Mouse (Mus musculus) embryonic facial prominence, embryonic 14.5 days (tissue): ENCODE results near the gene Gpr146. TPM values are rescaled to one million over a fixed set of nuclear protein-coding genes. Genes with fewer than 3 reads are reported as not detected.

ENCODE experiments used
- ATAC-seq: fragments of 200-750 bp; cut with Nextera tagmentation; 2 replicates; pipeline ENCODE4 v1.8.0; 2017; ENCODE audit warnings: low read depth, moderate number of reproducible peaks, moderate TSS enrichment
- DNase-seq: peaks from one replicate; pipeline ENCODE4 v3.0.0-alpha.2; 2015; ENCODE audit warnings: low spot score
- H3K27ac ChIP-seq: fragments of 300-500 bp; sonication (generic); replicated peaks from 2 replicates; pipeline ENCODE4 v1.5.1; 2014; ENCODE audit warnings: low read depth, mild to moderate bottlenecking, low read length, moderate library complexity
- H3K27me3 ChIP-seq: fragments of 300-500 bp; sonication (generic); replicated peaks from 2 replicates; pipeline ENCODE4 v1.6.1; 2014; ENCODE audit warnings: low read length; ENCODE audit not compliant: control insufficient read depth, insufficient read depth
- H3K36me3 ChIP-seq: fragments of 300-500 bp; sonication (generic); 2 replicates; pipeline ENCODE4 v1.6.1; 2014; ENCODE audit warnings: low read length, mixed read lengths; ENCODE audit not compliant: control insufficient read depth, insufficient read depth
- H3K4me1 ChIP-seq: fragments of 300-500 bp; sonication (generic); 2 replicates; pipeline ENCODE4 v1.6.1; 2014; ENCODE audit warnings: antibody characterized with exemption, low read length; ENCODE audit not compliant: control insufficient read depth, insufficient read depth
- H3K4me2 ChIP-seq: fragments of 300-500 bp; sonication (generic); 2 replicates; pipeline ENCODE4 v1.6.1; 2014; ENCODE audit warnings: low read depth, mild to moderate bottlenecking, low read length, moderate library complexity, mixed read lengths
- H3K4me3 ChIP-seq: fragments of 300-500 bp; sonication (generic); 2 replicates; pipeline ENCODE4 v1.5.1; 2014; ENCODE audit warnings: low read depth, mild to moderate bottlenecking, low read length
- H3K9ac ChIP-seq: fragments of 300-500 bp; sonication (generic); 2 replicates; pipeline ENCODE4 v1.6.1; 2014; ENCODE audit warnings: low read depth, mild to moderate bottlenecking, low read length, moderate library complexity, mixed read lengths
- H3K9me3 ChIP-seq: fragments of 300-500 bp; sonication (generic); 2 replicates; pipeline ENCODE4 v1.6.1; 2016; ENCODE audit warnings: low read length; ENCODE audit not compliant: control insufficient read depth
- WGBS: fragments of 180-500 bp; shearing (Covaris S2); extraction: QIAGEN DNeasy Blood & Tissue Kit; methylation state at CpG from one replicate; pipeline ENCODE4 v1.1.7; 2014; 5-methylcytosine and 5-hydroxymethylcytosine counted together
- polyA plus RNA-seq: library from polyadenylated mRNA; unstranded; fragments of >200 nt; fragmentation: Nextera tagmentation; extraction: Ambion mirVana; gene quantifications from 2 replicates; pipeline ENCODE4 v1.2.1, GENCODE M21; 2014

The Gpr146 gene
- polyA plus RNA-seq, 1 experiment from 2014 or later, result 2.8 TPM

- Histone ChIP-seq H3K4me1 (peaks cover 19% of the 10 kb centered on the region), H3K27ac (0 out of 2 replicates have a peak overlapping the region, but pooled peaks have one; percentile 52), H3K27me3 (no peaks in the 10 kb centered on the region), H3K4me3 (no peak overlapping the region), H3K9me3 (no peaks in the 10 kb centered on the region), H3K9ac (0 out of 2 replicates have a peak overlapping the region, but pooled peaks have one; percentile 4), H3K36me3 (no peaks in the 10 kb centered on the region), H3K4me2 (no peak overlapping the region; the same call in 1 of the 2 replicates)
- 66% methylated on average over 7 of the region's 7 CpGs for WGBS
- ATAC-seq (no peak), DNase-seq (no peak)
These were observed 28.0 kb downstream of the Gpr146 start for GRCm38 (mm10) chr5:139405478-139405877.

- H3K27me3 ChIP-seq, result no peaks in the 10 kb centered on the region
- H3K4me3 ChIP-seq, result no peak overlapping the region
- H3K9me3 ChIP-seq, result no peaks in the 10 kb centered on the region
- peaks cover 19% of the 10 kb centered on the region for H3K4me1 ChIP-seq
- H3K4me2 ChIP-seq, result no peak overlapping the region; the same call in 1 of the 2 replicates
- DNase-seq (no peak), ATAC-seq (no peak)
- WGBS, result 64% methylated on average over 3 of the region's 3 CpGs
- H3K27ac ChIP-seq, result peak overlapping the region; percentile 72; the same call in 1 of the 2 replicates
- 0 out of 2 replicates have a peak overlapping the region, but pooled peaks have one; percentile 4 for H3K9ac ChIP-seq
- no peaks in the 10 kb centered on the region for H3K36me3 ChIP-seq
These were observed 28.5 kb downstream of the Gpr146 start for GRCm38 (mm10) chr5:139405953-139406352.

GRCm38 (mm10) chr5:139407121-139407885 lies 29.8 kb downstream of the Gpr146 start:
- Histone ChIP-seq H3K9ac (no peak overlapping the region; the same call in 1 of the 2 replicates), H3K4me1 (peaks cover 19% of the 10 kb centered on the region), H3K9me3 (no peaks in the 10 kb centered on the region), H3K27ac (peak overlapping the region; percentile 59), H3K4me3 (no peak overlapping the region), H3K27me3 (no peaks in the 10 kb centered on the region), H3K4me2 (peak overlapping the region; percentile 38), H3K36me3 (no peaks in the 10 kb centered on the region)
- ATAC-seq, result peak; percentile 39; the same call in 1 of the 2 replicates
- WGBS, result 73% methylated on average over 14 of the region's 14 CpGs
- no peak for DNase-seq

GRCm38 (mm10) chr5:139408511-139408910 lies 31.0 kb downstream of the Gpr146 start:
- Histone ChIP-seq H3K4me1 (peaks cover 19% of the 10 kb centered on the region), H3K4me2 (no peak overlapping the region), H3K4me3 (no peak overlapping the region), H3K27ac (no peak overlapping the region), H3K9me3 (no peaks in the 10 kb centered on the region), H3K36me3 (no peaks in the 10 kb centered on the region), H3K27me3 (no peaks in the 10 kb centered on the region), H3K9ac (no peak overlapping the region; the same call in 1 of the 2 replicates)
- ATAC-seq (no peak), DNase-seq (no peak)
- WGBS, result 69% methylated on average over 7 of the region's 7 CpGs

- Histone ChIP-seq H3K4me3 (no peak overlapping the region), H3K36me3 (no peaks in the 10 kb centered on the region), H3K9me3 (no peaks in the 10 kb centered on the region), H3K4me2 (no peak overlapping the region), H3K27me3 (no peaks in the 10 kb centered on the region), H3K9ac (no peak overlapping the region), H3K4me1 (peaks cover 19% of the 10 kb centered on the region), H3K27ac (no peak overlapping the region)
- ATAC-seq (no peak), DNase-seq (no peak)
- 69% methylated on average over 12 of the region's 12 CpGs for WGBS
These were observed 31.9 kb downstream of the Gpr146 start for GRCm38 (mm10) chr5:139409412-139409811.

- no peak overlapping the region for H3K27ac ChIP-seq
- H3K4me2 ChIP-seq, result no peak overlapping the region
- H3K9me3 ChIP-seq, result no peaks in the 10 kb centered on the region
- WGBS, result 68% methylated on average over 4 of the region's 4 CpGs
- H3K4me3 ChIP-seq, result no peak overlapping the region
- no peak overlapping the region for H3K9ac ChIP-seq
- H3K27me3 ChIP-seq, result no peaks in the 10 kb centered on the region
- peaks cover 19% of the 10 kb centered on the region for H3K4me1 ChIP-seq
- DNase-seq, result no peak
- H3K36me3 ChIP-seq, result no peaks in the 10 kb centered on the region
- ATAC-seq, result no peak
These were observed 32.6 kb downstream of the Gpr146 start for GRCm38 (mm10) chr5:139410056-139410455.

- Histone ChIP-seq H3K4me3 (no peak overlapping the region), H3K9ac (no peak overlapping the region), H3K36me3 (0 out of 2 replicates have a peak, but pooled peaks cover 2% of the 10 kb centered on the region), H3K27me3 (no peaks in the 10 kb centered on the region), H3K4me2 (no peak overlapping the region), H3K4me1 (peaks cover 13% of the 10 kb centered on the region), H3K9me3 (no peaks in the 10 kb centered on the region), H3K27ac (no peak overlapping the region)
- ATAC-seq (no peak), DNase-seq (no peak)
- 95% methylated on average over 6 of the region's 6 CpGs for WGBS
These were observed 33.6 kb downstream of the Gpr146 start for GRCm38 (mm10) chr5:139411117-139411516.

- no peak for DNase-seq
- 80% methylated on average over 15 of the region's 15 CpGs for WGBS
- H3K27ac ChIP-seq, result no peak overlapping the region
- no peak overlapping the region for H3K9ac ChIP-seq
- H3K36me3 ChIP-seq, result 0 out of 2 replicates have a peak, but pooled peaks cover 2% of the 10 kb centered on the region
- H3K4me2 ChIP-seq, result no peak overlapping the region
- H3K9me3 ChIP-seq, result no peaks in the 10 kb centered on the region
- H3K27me3 ChIP-seq, result no peaks in the 10 kb centered on the region
- H3K4me1 ChIP-seq, result peaks cover 12% of the 10 kb centered on the region
- ATAC-seq, result no peak
- H3K4me3 ChIP-seq, result no peak overlapping the region
These were observed 34.3 kb downstream of the Gpr146 start for GRCm38 (mm10) chr5:139411665-139412314.
